Mouse (Mus musculus) R1 (cell line): Measurements from ENCODE around the gene Ngf.

Experiments
- DNase-seq: peaks from one replicate; pipeline ENCODE4 v3.0.0-alpha.2; 2018; ENCODE audit warnings: low read depth, low spot score

Ngf gene

GRCm38 (mm10) chr3:102469713-102470448 lies at the start of gene Ngf:
Gene Ngf, plus strand, starts transcription at chr3:102469919.
- peak; percentile 57 for DNase-seq

GRCm38 (mm10) chr3:102445567-102445966 lies 24.2 kb upstream of the Ngf start:
- no peak for DNase-seq

- no peak for DNase-seq
These were observed 23.0 kb upstream of the Ngf start for GRCm38 (mm10) chr3:102446691-102447090.

GRCm38 (mm10) chr3:102454566-102454965 lies 15.2 kb upstream of the Ngf start:
- no peak for DNase-seq

GRCm38 (mm10) chr3:102460528-102460927 lies 9.2 kb upstream of the Ngf start:
- DNase-seq: no peak

- DNase-seq: no peak
These were observed 8.7 kb upstream of the Ngf start for GRCm38 (mm10) chr3:102460986-102461385.

- no peak for DNase-seq
These were observed 6.9 kb upstream of the Ngf start for GRCm38 (mm10) chr3:102462703-102463336.

GRCm38 (mm10) chr3:102463339-102463738 lies 6.4 kb upstream of the Ngf start:
- DNase-seq: no peak

- peak; percentile 77 for DNase-seq
These were observed 3.1 kb upstream of the Ngf start for GRCm38 (mm10) chr3:102466587-102466986.

- DNase-seq: no peak
These were observed 2.6 kb upstream of the Ngf start for GRCm38 (mm10) chr3:102467121-102467520.

GRCm38 (mm10) chr3:102471251-102471650 lies 1.5 kb downstream of the Ngf start:
- no peak for DNase-seq

GRCm38 (mm10) chr3:102471799-102472198 lies 2.1 kb downstream of the Ngf start:
- no peak for DNase-seq

GRCm38 (mm10) chr3:102474275-102475155 lies 4.8 kb downstream of the Ngf start:
- DNase-seq: no peak

- DNase-seq: no peak
These were observed 8.4 kb downstream of the Ngf start for GRCm38 (mm10) chr3:102477917-102478694.

- no peak for DNase-seq
These were observed 20.8 kb downstream of the Ngf start for GRCm38 (mm10) chr3:102490393-102491123.

GRCm38 (mm10) chr3:102498113-102498512 lies 28.4 kb downstream of the Ngf start:
- no peak for DNase-seq

GRCm38 (mm10) chr3:102498931-102499330 lies 29.2 kb downstream of the Ngf start:
- DNase-seq: peak; percentile 65

GRCm38 (mm10) chr3:102500031-102500430 lies 30.3 kb downstream of the Ngf start:
- no peak for DNase-seq

- no peak for DNase-seq
These were observed 31.5 kb downstream of the Ngf start for GRCm38 (mm10) chr3:102501186-102501585.

GRCm38 (mm10) chr3:102505129-102505528 lies 35.4 kb downstream of the Ngf start:
- DNase-seq: no peak

GRCm38 (mm10) chr3:102506061-102506460 lies 36.3 kb downstream of the Ngf start:
- no peak for DNase-seq
